Mouse (Mus musculus) embryo, embryonic 10.5 days (tissue): ENCODE measurements at regions not wholly inside any gene's neighbourhood (a gene's known extent, or its start where the extent isn't known, plus 50 kb on each side); places are given as distances from the start of the nearest gene placed in this dataset.

Experiments used
- DNase-seq: peaks from one replicate; pipeline ENCODE4 v3.0.0-alpha.2; 2015; ENCODE audit warnings: low spot score

GRCm38 (mm10) chr10:117940441-117941265 is 94.8 kb upstream of the Rap1b start:
- DNase-seq, result peak; percentile 45

DNA sequence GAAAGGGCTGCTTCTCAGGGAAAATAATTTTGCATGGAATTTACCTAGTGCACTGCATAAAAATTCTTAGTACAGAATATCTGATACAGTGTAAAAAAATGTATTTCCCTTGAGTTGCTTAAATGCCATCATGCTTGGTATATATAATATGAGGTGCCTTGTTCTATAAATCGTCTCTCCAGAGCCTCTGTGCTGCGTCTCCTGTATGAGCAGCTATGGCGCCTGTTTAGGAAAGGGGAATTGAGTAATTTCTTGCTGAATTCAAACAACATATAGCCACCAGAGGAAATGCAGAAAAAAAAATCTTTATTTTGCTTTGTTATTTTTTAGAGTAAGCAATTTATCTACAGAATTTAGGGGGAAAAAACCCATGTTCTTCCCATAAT is 95.4 kb upstream of the Rap1b start:
- DNase-seq, result no peak

- no peak for DNase-seq
These were observed 98.0 kb upstream of the Rap1b start for GRCm38 (mm10) chr10:117943702-117944307.

- no peak for DNase-seq
These were observed 101.4 kb upstream of the Rap1b start for GRCm38 (mm10) chr10:117947191-117947590.

GRCm38 (mm10) chr10:117947911-117948310 is 102.1 kb upstream of the Rap1b start:
- DNase-seq, result no peak

- DNase-seq, result no peak
These were observed 106.5 kb upstream of the Rap1b start for GRCm38 (mm10) chr10:117952116-117953025.

DNA sequence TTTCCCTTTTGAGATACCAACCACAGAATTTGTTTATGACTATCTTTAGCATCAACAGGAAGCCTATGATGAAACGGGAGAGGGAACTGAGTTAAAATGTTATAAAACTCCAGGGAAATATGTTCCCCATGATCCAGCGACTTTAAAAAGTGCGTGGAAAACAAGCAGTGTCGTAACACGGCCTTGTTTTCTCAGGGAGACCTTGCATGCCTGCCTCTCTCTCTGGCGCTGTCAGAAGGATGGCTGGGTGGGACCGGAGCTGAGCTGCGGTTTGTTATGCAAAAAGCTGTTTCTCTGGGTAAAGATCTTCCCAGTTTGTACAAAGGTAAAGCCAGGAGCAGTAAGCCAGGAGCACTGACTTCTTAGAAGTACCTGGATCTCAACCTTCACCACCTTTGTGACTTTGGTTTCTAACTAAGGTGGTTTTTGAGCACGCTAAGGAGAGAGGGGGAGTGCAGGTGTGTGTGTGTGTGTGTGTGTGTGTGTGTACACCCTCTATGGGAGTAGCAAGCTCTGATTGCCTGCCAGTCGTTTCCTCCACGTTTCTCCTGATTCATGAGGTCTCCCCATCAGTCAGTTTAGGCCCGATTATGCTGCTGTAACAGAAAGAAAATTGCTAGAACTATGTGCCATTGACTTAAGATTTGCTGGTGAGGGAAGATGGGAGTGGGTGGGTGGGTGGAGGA is 107.3 kb upstream of the Rap1b start:
- DNase-seq, result no peak

- DNase-seq, result no peak
These were observed 110.5 kb upstream of the Rap1b start for GRCm38 (mm10) chr10:117956174-117956950.

DNA sequence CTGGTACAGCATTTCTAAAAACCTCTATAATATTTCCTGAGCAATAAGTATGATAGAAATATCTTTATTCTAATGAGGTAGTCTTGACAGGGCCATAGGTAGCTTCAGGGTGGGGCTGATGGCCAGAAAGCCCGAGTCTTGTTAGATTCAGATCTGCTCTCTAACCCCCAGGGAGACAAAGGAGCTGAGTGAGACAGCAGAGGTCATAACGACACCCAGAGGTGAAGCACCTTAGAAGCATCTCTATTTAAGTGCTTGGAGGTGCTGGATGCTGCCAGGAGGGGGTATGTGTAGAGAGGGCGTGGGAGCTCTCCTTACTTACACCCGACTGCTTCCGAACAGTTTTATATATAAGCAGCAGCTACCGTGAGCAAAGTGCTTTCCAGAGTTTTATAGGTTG is 128.9 kb upstream of the Rap1b start:
- DNase-seq, result no peak

- DNase-seq, result no peak
These were observed 129.6 kb upstream of the Rap1b start for GRCm38 (mm10) chr10:117975467-117975866.

DNA sequence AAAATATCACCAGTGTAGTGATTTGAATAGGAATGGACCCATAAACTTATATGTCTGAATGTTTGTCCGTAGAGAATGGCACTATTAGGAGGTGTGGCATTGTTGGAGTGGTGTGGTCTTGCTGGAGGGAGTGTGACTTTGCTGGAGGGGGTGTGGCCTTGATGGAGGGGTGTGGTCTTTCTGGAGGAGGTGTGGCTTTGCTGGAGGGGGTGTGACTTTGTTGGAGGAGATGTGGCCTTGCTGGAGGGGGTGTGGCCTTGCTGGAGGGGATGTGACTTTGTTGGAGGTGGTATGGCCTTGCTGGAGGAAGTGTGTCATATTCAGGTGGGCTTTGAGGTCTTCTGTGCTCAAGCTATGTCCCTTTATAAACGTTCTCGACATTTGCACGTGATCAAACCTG is 133.3 kb upstream of the Rap1b start:
- DNase-seq, result no peak

- DNase-seq, result no peak
These were observed 136.9 kb upstream of the Rap1b start for GRCm38 (mm10) chr10:117982611-117983210.

- DNase-seq, result no peak
These were observed 137.4 kb upstream of the Rap1b start for GRCm38 (mm10) chr10:117983271-117983670.

DNA sequence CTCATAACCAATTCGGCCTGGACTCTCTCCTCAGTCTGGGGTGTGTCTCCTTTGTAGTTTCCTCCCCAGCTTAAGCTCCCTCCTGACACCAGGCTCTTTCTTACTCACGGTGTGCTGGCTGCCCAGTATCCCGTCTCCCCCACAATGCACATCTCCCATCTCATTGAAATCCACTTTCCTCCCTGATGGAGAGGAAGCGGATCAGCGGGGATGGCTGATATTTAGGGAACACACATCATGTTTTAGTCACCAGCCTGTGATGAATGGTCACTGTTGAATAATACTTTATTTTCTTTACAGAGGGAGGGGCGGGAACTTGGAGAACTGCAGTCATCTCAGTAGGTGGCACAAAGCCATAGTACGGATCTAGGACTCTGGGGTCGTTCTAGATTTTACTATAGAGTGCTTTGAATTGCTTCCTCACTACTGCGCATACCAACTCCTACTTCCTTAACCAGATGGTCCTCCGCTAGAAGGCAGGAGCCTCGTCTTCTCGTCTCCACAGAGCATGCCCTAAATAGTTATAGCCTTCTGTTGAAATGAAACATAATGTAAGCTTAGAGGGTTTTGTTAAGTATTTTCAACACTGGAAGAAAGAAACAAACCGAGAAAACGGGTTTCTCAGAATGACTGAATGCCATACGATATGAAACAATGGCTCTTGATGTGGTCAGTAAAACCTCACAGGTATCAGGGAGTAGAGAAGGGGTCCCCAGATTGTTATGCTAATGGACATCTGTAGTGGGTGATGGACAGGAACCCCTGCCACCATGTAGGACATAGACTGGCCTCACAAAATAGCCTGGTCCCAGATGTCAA is 139.2 kb upstream of the Rap1b start:
- no peak for DNase-seq

DNA sequence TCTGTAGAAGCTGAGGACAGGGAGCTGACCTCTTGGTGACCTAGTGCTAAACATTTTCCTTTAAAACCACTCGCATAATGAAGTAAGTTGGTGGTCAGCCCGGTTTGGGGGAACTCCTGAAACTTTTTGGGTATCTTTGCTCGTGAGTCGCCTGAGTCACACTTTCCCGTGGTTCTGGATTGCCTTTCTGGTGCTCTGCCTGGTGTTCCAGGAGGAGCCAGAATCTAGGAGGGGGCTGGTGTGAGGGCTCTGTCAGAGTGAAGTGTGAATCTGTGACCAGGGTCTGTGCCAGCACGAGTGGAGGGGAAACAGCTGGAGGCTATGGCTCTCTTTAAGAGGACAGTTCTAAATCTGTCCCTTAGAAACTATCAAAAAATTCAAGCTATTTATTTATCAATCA is 141.8 kb upstream of the Rap1b start:
- DNase-seq, result no peak

GRCm38 (mm10) chr10:117988076-117988475 is 142.2 kb upstream of the Rap1b start:
- DNase-seq, result no peak

DNA sequence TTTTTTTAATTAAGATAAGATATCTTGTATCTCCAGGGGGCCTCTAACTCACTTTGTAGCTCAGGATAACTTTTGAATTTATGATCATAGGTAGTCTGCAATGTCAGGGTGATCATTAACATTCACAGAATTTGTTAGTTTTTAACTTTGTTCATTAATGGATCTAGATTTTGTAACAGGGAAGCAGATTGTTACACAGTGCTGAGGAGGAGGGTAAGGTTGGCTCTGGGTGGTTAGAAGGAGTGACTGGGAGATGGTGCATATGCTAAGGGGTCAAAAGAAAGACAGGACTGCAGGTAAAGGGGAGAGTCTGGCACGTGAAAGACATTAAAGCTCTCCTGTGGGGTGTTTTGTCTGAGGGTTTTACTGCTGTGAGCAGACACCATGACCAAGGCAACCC is 145.3 kb upstream of the Rap1b start:
- no peak for DNase-seq

- DNase-seq, result no peak
These were observed 146.5 kb upstream of the Rap1b start for GRCm38 (mm10) chr10:117992317-117992716.

- DNase-seq, result no peak
These were observed 147.8 kb upstream of the Mdm1 start for GRCm38 (mm10) chr10:117993809-117994208.

- peak; percentile 66 for DNase-seq
These were observed 146.8 kb upstream of the Mdm1 start for GRCm38 (mm10) chr10:117994768-117995167.
